17 mouse cellular contexts compared by ENCODE assay signal in the genomic region with DNA sequence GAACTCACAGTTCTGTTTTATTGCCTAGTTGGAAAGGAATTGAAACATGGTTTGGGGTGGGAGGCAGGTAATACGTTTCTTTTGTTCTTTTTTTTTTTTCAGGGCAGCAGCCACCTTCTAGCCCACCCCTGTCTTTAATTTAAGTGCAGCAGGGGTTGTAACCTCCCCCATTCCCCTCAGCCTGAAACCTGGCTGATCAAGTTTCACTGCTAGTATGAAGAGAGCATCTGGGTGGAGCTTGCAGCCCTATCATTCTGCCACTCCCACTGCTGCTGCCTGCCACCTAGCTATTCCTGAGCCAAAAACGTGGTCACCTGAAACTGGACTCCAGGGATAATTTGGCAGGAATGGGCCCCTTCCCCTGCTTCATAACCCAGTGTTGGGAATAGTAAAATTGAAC. TPM values are rescaled to one million over a fixed set of nuclear protein-coding genes. Genes with fewer than 3 reads are reported as not detected.
"Had no signal": no experiment of that assay in that cellular context is flagged by ENCODE, and none has a peak within 500 bp of the region (broad histone marks: within the 10 kb centered on the region; RNA-seq: fewer than 3 reads in every experiment).

No protein-coding gene starts in this region.

RNA-seq across cellular contexts. Expression of a gene that starts 1.1 kb away (rescaled TPM):
- polyA plus RNA-seq: heart, adult 2 months; heart, embryonic 11.5 days; heart, embryonic 13.5 days; heart, embryonic 15.5 days; heart, postnatal 0 days; hindbrain, embryonic 11.5 days; hindbrain, embryonic 13.5 days; hindbrain, embryonic 15.5 days; hindbrain, postnatal 0 days; intestine, embryonic 14.5 days; intestine, embryonic 16.5 days; kidney, adult 2 months; limb, embryonic 12.5 days; limb, embryonic 14.5 days; liver, embryonic 11.5 days; liver, embryonic 13.5 days; liver, embryonic 15.5 days had no signal

RNA-seq across cellular contexts. Expression of a gene that starts 17.3 kb away (rescaled TPM):
- polyA plus RNA-seq: heart, adult 2 months; heart, embryonic 11.5 days; heart, embryonic 13.5 days; heart, embryonic 15.5 days; heart, postnatal 0 days; hindbrain, embryonic 11.5 days; hindbrain, embryonic 13.5 days; hindbrain, embryonic 15.5 days; hindbrain, postnatal 0 days; intestine, embryonic 14.5 days; intestine, embryonic 16.5 days; kidney, adult 2 months; limb, embryonic 12.5 days; limb, embryonic 14.5 days; liver, embryonic 11.5 days; liver, embryonic 13.5 days had no signal

RNA-seq across cellular contexts. Expression of a gene that starts 43.0 kb away (rescaled TPM):
- polyA plus RNA-seq: heart, adult 2 months; heart, embryonic 11.5 days; heart, embryonic 13.5 days; heart, embryonic 15.5 days; heart, postnatal 0 days; hindbrain, embryonic 11.5 days; hindbrain, embryonic 13.5 days; hindbrain, embryonic 15.5 days; hindbrain, postnatal 0 days; intestine, embryonic 14.5 days; intestine, embryonic 16.5 days; kidney, adult 2 months; limb, embryonic 12.5 days; limb, embryonic 14.5 days; liver, embryonic 11.5 days; liver, embryonic 13.5 days; liver, embryonic 15.5 days had no signal
